Mouse (Mus musculus) embryonic stem cell, embryonic (primary cell): ENCODE results near the gene Asxl1.

ENCODE experiments used
- CTCF ChIA-PET, 4 experiments: fragments of 300-600 bp in 2 of 4; fragments of 350-600 bp in 2 of 4; sonication (Branson Sonifier 250); formaldehyde crosslinking; loops; one replicate each; lab custom pipeline; 2022; ENCODE audit warnings: inconsistent platforms in 2 of 4; lab: Charles Lee
- POLR2A ChIA-PET, 4 experiments: fragments of 300-600 bp in 2 of 4; fragments of 350-600 bp in 2 of 4; sonication (Branson Sonifier 250); formaldehyde crosslinking; loops; one replicate each; lab custom pipeline; 2022; ENCODE audit warnings: antibody characterized with exemption in 4 of 4, inconsistent platforms in 1 of 4; lab: Charles Lee

Asxl1 gene

GRCm38 (mm10) chr2:153334281-153334680 is 11.3 kb upstream of the Asxl1 start:
- POLR2A ChIA-PET = interaction anchor here in 3 of 4 experiments (0.8 to 1.7 kb wide), 7 partner anchors 9 to 71 kb away, joined by 3 to 5 read pairs (median 3); partner anchors contain the start of gene Kif3b (in 1 of the 3)
- CTCF ChIA-PET = interaction anchor here in 3 of 4 experiments (0.7 to 1.1 kb wide), 3 partner anchors 37 to 129 kb away, joined by 3 to 4 read pairs (median 3); no protein-coding TSS in a partner anchor

- CTCF ChIA-PET = interaction anchor here in 1 of 4 experiments (0.6 kb wide), 1 partner anchor 8 kb away, joined by 3 read pairs; no protein-coding TSS in a partner anchor
These were observed 9.5 kb upstream of the Asxl1 start for GRCm38 (mm10) chr2:153336117-153336516.

DNA sequence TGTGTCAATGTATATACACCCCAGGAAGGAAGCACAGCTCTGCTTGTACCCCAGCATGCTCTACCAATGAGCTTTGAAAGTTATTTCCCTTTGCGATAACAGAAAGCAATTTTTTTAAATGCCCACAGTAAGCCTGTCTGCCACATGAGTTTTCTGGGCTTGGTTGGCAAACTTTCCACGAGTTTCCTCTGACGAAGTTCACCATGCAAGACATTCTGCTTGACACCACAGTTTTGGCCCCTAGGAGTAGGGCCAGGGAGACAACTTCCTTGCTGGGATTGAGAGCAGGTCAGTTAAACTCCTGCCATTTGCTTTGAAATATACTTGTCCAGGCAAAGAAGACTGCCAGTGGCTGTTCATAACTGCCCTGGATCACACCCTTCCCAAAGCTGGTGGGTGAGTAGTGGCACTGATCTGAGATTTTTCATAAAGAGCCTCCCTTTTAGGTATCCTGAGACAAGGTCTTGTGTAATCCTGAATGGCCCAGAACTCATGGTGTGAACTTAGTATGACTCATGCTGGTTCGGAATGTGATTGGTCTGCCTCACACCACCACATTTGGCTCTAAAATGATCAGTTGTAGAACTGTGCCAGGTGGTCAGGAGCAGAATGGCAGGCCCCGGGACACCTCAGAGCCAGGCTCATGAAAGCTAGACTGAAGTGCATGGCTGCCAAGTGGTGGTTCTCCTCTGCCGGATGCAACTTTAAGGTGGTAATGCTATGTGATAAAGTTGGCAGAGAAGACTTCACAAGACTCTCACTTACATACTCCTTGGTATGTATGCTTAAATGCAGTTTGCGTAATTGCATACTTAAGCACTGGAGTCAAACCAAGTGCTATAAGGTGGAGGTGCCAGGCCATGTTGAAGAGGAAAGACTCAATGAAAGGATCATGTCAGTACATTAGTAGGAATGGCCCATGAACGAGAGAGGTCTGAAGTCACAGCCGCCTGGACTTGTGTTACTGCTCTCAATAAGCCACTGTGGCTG is 7.0 kb upstream of the Asxl1 start:
- POLR2A ChIA-PET = interaction anchor here in 3 of 4 experiments (0.6 to 2.7 kb wide), 5 partner anchors 8 to 1643 kb away, joined by 3 to 20 read pairs (median 5); no protein-coding TSS in a partner anchor
- CTCF ChIA-PET = interaction anchor here in 2 of 4 experiments (0.6 to 0.7 kb wide), 3 partner anchors 181 to 1093 kb away, joined by 3 to 5 read pairs (median 3); no protein-coding TSS in a partner anchor

More at GRCm38 (mm10) chr2:153336117-153336516, 9.5 kb upstream of the Asxl1 start:
- POLR2A ChIA-PET = interaction anchor here in 1 of 4 experiments (2.7 kb wide), 1 partner anchor 11 kb away, joined by 20 read pairs; no protein-coding TSS in a partner anchor

DNA sequence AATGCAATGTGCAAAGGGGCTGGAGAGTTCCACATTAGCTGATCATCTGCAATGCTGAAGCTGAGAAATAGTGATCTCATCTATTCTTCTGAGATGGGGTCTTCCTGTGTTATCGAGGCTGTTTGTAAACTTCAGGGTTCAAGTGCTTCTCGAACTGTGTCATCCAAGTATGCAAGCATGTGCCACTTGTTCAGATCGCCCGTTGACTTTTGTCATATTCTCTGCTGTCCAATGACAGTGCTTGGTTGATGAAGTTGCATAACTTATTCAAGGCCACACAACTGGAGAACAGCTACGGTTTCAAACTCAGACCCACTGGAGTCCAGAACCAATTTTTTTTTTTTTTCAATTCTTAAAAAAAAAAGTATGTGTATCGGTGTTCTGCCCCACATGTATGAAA is 3.5 kb upstream of the Asxl1 start:
- ChIA-PET POLR2A (interaction anchor here in 2 of 4 experiments (0.6 to 2.3 kb wide), 4 partner anchors 19 to 53 kb away, joined by 4 to 9 read pairs (median 4); no protein-coding TSS in a partner anchor), CTCF (no interaction called here)

GRCm38 (mm10) chr2:153342602-153343001 is 3.0 kb upstream of the Asxl1 start:
- ChIA-PET POLR2A (interaction anchor here (0.7 to 2.3 kb wide), 7 partner anchors 9 to 53 kb away, joined by 3 to 9 read pairs (median 4); no protein-coding TSS in a partner anchor), CTCF (no interaction called here)

- CTCF ChIA-PET = no interaction called here
- POLR2A ChIA-PET = interaction anchor here in 3 of 4 experiments (0.7 to 2.3 kb wide), 8 partner anchors 9 to 29 kb away, joined by 3 to 9 read pairs (median 4); no protein-coding TSS in a partner anchor
These were observed 2.4 kb upstream of the Asxl1 start for GRCm38 (mm10) chr2:153343191-153343590.

GRCm38 (mm10) chr2:153345071-153345453 is 567 bp upstream of the Asxl1 start:
- ChIA-PET POLR2A (interaction anchor here in 3 of 4 experiments (0.7 to 4.3 kb wide), 5 partner anchors 12 to 397 kb away, joined by 3 to 104 read pairs (median 5); partner anchors contain the start of gene Tm9sf4 (in 1 of the 3)), CTCF (interaction anchor here in 1 of 4 experiments (0.6 kb wide), 1 partner anchor 259 kb away, joined by 12 read pairs; no protein-coding TSS in a partner anchor)

GRCm38 (mm10) chr2:153346221-153347182 is 873 bp downstream of the Asxl1 start:
- CTCF ChIA-PET = interaction anchor here in 3 of 4 experiments (0.6 to 1.2 kb wide), 4 partner anchors 22 to 262 kb away, joined by 3 to 4 read pairs (median 3); no protein-coding TSS in a partner anchor
- POLR2A ChIA-PET = interaction anchor here (0.6 to 4.3 kb wide), 101 partner anchors 8 to 677 kb away, joined by 3 to 104 read pairs (median 4); partner anchors contain the start of genes Kif3b (in 2 of the 4), Hck (in 1 of the 4), Mapre1 (in 1 of the 4) and Plagl2 (in 1 of the 4)

GRCm38 (mm10) chr2:153347183-153347781 is 1.7 kb downstream of the Asxl1 start:
- POLR2A ChIA-PET = interaction anchor here (0.5 to 4.3 kb wide), 91 partner anchors 8 to 1079 kb away, joined by 3 to 104 read pairs (median 4); partner anchors contain the start of genes Kif3b (in 2 of the 4), Plagl2 (in 1 of the 4), Tm9sf4 (in 1 of the 4) and Tspyl3 (in 1 of the 4)
- CTCF ChIA-PET = interaction anchor here (0.6 to 1.2 kb wide), 6 partner anchors 22 to 844 kb away, joined by 3 to 4 read pairs (median 3); partner anchors contain the start of gene Kif3b (in 1 of the 4)

DNA sequence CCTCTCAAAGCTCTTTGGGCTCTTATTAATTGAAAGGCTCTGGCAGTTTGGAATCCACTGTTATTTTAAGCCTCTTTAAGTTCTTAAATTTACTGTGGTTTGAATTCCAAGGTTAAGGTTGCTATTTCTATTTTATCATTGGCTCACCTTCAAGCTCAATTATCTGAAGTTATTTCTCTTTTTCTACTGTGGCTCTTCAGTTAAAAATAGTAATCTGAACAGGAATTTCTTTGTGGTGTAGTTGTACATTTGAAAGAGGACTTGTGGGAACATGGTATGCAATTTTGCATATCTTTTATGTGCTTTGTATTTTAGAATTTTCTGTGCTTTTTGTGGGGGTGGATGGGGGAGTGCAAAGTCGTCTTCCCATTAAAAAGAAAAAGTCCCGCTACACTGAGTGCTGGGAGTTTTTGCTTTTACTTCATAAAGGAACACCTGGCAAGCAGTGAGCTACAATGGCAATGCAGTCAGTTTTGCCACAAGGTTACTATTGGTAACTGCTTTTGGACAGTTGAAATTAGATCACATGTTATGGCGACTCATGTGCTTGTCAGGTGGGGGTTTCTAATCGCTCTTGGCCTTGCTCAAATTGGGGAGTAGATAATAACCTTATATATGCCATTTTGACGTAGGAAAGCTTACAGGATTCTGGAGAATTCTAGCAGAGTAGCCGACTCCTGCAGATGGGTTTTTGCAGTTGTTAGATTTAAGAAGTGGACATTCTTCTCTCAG is 2.6 kb downstream of the Asxl1 start:
- POLR2A ChIA-PET = interaction anchor here in 3 of 4 experiments (0.6 to 4.3 kb wide), 39 partner anchors 7 to 235 kb away, joined by 3 to 104 read pairs (median 5); partner anchors contain the start of gene Kif3b (in 2 of the 3)
- CTCF ChIA-PET = interaction anchor here in 2 of 4 experiments (0.6 to 0.7 kb wide), 3 partner anchors 57 to 843 kb away, joined by 3 to 4 read pairs (median 3); partner anchors contain the start of gene Kif3b (in 1 of the 2)

GRCm38 (mm10) chr2:153350552-153351181 is 5.0 kb downstream of the Asxl1 start:
- CTCF ChIA-PET = interaction anchor here in 1 of 4 experiments (0.6 kb wide), 1 partner anchor 213 kb away, joined by 3 read pairs; no protein-coding TSS in a partner anchor
- POLR2A ChIA-PET = interaction anchor here (0.6 to 8.2 kb wide), 19 partner anchors 8 to 566 kb away, joined by 3 to 113 read pairs (median 4); partner anchors contain the start of gene 4930404H24Rik (in 1 of the 4)

DNA sequence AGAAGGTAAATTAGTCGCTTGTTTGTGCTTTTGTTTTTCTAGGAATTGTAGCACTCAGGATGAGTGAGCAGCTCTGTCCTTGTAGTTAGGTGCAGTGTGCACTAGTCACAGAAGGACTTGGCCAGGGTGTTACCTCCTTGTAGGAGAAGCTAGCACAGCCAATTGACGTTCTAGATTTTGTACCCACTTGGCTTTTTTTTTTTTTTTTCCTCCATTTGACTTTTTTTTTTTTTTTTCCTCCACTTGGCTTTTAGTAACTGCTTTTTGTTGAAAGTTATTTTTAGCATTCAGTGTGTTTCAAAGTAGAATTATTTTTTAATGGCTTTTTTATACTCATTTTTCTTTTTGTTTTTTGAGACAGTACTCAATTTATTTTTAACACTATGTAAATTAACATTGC is 9.0 kb downstream of the Asxl1 start:
- POLR2A ChIA-PET = interaction anchor here in 3 of 4 experiments (0.6 to 8.2 kb wide), 16 partner anchors 7 to 1380 kb away, joined by 3 to 113 read pairs (median 3); partner anchors contain the start of gene Asxl1 (in 1 of the 3)
- CTCF ChIA-PET = interaction anchor here in 1 of 4 experiments (0.7 kb wide), 1 partner anchor 27 kb away, joined by 7 read pairs; no protein-coding TSS in a partner anchor

DNA sequence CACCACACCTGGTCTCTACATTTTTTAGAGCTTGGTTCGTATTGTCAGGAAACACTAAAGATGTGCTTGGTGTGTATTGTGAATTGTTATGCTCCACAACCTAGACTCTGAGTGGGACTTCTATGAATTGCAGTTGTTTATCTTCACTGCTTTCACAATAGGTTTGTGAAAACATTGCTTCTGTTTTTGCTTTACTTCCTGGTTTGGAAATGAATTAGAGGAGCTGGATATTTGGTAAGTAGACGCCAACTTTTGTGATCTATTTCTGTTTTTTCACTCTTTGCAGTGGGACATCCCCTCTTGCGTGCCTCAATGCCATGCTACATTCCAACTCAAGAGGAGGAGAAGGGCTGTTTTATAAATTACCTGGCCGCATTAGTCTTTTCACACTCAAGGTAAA is 11.2 kb downstream of the Asxl1 start:
- POLR2A ChIA-PET = interaction anchor here (0.6 to 8.2 kb wide), 9 partner anchors 7 to 23 kb away, joined by 3 to 113 read pairs (median 8); partner anchors contain the start of gene Asxl1 (in 1 of the 4)
- CTCF ChIA-PET = no interaction called here

DNA sequence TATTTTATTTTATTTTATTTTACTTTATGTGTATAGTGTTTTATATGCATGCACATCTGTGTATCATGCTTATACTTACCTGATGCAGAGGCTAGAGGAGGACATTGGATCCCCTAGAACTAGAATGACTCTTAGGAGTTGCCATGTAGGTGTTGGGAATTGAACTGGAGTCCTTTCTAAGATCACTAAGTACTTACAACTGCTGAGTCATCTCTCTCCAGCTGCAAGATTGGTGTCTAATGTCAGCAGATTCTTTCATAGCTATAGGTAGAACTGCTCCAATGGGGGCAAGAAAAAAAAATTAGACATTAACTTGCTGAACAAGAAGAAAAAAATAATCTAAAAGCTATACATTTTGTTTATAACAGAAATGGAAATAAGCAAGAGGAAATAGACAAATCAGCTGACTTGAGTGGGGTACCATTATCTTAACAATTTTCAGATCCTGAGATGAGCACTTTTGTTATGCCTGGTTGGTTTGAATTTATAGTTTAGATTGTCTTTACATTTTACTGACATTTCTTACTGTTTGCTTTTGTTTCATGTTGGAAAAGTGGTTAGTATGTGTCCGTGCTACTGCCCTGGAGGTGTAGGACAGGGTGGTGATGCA is 15.6 kb downstream of the Asxl1 start:
- CTCF ChIA-PET = interaction anchor here in 3 of 4 experiments (0.5 to 1.6 kb wide), 4 partner anchors 10 to 262 kb away, joined by 3 to 8 read pairs (median 4); no protein-coding TSS in a partner anchor
- POLR2A ChIA-PET = interaction anchor here in 3 of 4 experiments (0.7 to 8.2 kb wide), 15 partner anchors 8 to 186 kb away, joined by 3 to 113 read pairs (median 4); no protein-coding TSS in a partner anchor
